Mouse (Mus musculus) CH12F3 (cell line): ENCODE data around the gene Depdc5.
"Not testable (repeated sequence)": the region's sequence is repeated elsewhere in the genome, so short reads cannot be mapped to it uniquely, and the experiment has no call there.

Experiments
- in situ Hi-C: fragments of 300-500 bp; cut with MboI; formaldehyde crosslinking; loops from 2 replicates; pipeline ENCODE4 v1.14.3; 2020; ENCODE audit warnings: low sequenced_read_pairs

Gene Depdc5

DNA sequence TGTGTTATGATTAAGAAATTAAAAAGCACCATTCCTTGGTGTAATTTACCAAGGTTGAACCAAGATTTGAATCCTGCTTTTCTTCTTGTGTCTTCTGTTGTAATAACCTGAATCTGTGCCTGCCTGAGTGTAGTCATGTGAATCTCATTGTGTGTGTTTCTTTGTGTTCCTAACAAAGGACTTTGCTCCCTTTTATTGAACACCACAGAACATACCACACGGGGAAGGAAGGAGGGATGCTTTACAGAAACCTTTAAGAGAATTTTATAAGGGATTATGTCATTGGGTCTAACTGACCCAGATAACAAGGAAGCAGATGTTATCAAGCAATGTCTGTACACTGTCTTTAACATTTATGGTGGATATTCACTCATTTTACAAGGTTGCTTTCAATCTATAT lies 44.0 kb downstream of the Depdc5 start:
- in situ Hi-C loops = no loop called here

DNA sequence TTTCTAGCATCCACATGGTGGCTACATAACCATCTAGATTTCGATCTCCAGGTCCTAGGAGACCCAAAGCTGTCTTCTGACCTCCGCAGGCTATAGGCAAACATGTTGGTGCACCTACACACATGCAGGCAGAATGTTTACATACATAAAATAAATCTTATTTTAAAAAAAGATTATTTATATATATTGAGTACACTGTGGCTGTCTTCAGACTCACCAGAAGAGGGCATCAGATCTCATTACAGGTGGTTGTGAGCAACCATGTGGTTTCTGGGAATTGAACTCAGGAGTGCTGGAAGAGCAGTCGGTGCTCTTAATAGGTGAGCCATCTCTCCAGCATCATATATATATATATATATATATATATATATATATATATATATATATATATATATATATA lies 50.6 kb downstream of the Depdc5 start:
- in situ Hi-C loops = no loop called here

DNA sequence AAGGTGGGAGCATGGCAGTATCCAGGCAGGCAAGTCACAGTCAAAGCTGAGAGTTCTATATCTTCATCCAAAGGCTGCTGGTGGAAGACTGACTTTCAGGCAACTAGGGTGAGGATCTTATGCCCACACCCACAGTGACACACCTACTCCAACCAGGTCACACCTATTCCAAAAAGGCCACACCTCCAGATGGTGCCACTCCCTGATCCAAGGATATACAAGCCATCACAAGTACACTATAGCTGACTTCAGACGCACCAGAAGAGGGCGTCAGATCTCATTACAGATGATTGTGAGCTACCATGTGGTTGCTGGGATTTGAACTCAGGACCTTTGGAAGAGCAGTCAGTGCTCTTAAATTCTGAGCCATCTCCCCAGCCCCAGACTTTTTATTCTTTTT lies 55.8 kb downstream of the Depdc5 start:
- in situ Hi-C loops = not testable (repeated sequence)

DNA sequence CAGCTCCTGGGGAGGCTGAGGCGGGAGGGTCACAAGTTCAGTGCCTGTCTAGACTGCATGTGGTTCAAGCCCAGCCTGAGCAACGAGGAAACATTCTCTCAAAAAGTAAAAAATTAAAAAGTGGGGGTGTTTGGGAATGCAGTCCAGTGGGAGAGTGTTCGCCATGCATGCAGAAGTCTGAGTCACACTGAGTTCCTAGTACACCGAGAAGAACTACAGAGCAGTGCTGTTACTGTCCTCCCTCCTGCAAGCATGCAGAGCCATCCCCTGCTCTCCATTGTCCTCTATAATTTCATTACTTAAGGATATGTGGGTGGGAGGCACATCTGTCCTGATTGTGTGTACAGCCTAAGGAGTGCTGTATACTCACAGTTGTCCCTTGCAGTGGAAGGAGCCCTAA lies 59.4 kb downstream of the Depdc5 start:
- in situ Hi-C loops = no loop called here

DNA sequence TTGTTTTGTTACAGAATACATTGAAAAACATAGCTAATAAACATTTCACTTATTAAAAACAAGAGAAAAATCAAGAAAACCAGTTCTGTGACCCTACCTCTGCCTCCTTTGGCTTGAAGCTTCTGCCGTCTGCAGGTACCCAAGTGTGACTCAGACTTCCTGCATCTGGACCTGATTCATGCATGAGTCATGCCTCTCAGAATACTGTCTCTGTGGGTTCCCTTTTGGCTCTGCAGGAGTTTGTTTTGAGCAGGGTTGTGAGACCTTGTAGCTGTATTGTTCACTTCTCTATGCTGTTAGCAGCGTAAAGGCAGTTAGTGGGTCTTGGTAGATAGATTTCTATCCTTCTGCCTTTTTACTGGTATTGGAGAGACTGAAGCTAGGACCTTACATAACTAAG lies 67.3 kb downstream of the Depdc5 start:
- in situ Hi-C loops = no loop called here

DNA sequence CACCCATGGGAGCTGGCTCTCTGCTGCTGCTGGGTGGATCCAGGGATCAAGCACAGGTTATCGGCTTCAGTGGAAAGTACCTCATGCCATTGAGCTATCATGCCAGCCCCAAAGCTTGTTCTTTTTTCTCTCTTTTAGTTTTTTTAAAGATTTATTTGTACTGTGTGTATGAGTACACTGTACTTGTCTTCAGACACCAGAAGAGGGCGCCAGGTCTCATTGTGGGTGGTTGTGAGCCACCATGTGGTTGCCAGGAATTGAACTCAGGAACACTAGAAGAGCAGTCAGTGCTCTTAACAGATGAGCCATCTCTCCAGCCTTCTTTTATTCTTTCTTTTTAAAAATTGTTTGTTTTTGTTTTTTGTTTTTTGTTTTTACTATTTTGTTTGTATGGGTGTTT lies 71.2 kb downstream of the Depdc5 start:
- in situ Hi-C loops = no loop called here

DNA sequence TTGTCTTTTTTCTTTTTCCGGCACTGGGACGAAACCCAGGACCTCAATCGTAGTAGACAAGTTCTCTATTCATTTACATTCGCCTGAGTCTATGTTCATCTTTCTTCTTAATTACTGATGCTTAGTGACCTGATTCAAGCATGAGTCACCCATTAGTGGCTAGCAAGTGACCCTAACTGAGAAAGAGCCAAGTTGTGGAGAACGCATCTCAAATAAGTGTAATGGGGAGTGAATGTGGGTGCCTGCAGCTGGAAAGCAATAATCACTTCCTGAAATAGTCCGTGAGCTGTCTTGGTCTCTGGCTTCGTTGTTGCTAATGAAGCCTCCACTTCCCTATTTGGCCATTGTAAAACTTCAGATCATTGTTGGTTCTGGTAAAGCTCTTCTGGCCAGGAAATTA lies 77.1 kb downstream of the Depdc5 start:
- in situ Hi-C loops = no loop called here

DNA sequence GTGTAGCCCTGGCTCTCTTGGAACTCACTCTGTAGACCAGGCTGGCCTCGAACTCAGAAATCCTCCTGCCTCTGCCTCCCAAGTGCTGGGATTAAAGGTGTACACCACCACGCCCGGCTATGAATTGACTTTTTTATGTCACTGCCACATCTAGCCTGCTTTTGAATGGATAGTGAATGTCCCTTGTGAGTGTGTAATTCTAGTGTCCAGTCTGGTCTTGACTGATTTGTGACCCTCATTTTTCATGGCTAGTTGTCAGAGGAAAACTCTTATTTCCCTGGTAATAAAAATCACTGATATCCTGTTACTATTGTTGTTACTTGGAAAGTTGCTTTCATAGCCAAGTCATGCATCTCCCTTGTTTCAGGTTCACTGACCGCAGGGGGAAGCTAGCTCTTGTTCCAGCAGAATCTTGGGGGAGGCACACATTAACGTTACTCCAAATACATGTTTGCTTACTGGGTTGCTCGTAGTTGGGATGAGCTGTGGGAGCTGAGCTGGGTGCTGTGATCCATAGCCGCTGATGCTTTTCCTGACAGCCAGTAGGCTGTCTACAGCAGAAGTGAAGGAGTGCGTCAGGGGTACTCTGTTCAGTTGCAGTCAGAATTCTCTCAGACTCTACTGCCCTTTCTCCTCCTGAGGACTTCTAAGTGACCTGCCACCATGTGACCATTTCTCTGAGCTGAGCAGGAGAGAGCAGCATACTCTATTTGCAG lies 77.9 kb downstream of the Depdc5 start:
- in situ Hi-C loops = no loop called here

DNA sequence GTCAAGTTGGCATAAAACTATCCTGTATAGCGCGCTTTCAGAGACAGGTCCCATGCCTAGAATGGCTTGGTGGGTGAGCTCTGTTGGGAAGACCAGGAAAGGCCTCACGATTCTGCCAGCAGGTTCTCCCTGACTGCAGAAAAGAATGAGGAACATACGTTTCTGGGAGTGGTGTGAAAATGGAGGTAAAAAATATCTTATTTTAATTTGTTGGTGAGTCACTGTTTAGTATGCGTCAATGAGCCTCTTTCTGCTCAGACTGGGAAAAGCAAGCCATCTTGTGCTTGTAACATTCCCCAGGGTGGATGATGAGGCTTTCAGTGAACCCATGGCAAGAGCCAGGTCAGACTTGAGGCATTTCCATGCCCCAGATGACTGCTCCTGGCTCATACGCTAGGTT lies 86.6 kb downstream of the Depdc5 start:
- in situ Hi-C loops = no loop called here

DNA sequence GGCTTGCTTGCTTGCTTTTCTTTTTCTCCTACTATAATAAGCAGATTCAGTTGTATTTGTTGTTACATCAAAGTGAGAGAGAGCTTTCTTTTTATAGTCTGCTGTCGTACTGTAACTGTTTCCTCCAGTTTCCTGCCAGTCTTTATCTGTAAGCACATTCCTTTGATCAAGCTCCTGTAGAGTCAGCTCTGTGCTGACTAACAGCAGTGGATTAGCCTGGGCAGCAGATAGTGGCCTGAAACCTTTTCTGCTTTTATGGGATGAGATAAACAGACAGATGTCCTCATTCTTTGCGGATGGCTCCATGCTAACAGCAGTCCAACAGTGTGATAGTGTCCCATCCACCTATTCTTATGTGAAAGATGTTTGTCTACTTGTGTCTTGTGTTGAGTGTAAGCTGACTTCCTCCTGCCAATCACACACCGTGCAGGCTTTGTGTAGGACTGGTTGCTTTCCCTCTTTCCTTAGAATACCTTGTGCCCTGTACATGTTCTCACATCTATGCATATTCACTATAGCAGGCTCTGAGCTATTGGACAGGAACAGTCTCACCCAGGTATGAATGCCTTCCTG lies 87.3 kb downstream of the Depdc5 start:
- in situ Hi-C loops = no loop called here

DNA sequence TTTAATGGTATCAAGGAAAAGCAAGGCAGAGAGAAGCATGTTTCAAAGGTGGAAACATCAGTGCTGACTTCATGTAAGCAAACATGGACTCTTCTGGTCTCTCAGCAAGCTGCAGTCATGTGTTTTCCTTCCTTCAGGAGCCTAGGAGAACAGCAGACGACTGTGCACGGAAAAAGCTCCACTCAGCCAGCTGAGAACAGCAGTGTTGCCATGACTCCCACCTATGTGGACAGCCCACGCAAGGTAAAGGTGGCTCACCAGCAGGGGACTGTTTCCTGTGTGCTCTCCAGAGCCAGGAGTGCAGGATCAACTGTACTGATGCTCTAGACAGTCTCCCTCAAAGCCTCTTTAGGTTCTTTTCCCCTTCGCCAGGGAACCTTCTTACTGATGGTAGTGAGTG lies 92.2 kb downstream of the Depdc5 start:
- in situ Hi-C loops = no loop called here

DNA sequence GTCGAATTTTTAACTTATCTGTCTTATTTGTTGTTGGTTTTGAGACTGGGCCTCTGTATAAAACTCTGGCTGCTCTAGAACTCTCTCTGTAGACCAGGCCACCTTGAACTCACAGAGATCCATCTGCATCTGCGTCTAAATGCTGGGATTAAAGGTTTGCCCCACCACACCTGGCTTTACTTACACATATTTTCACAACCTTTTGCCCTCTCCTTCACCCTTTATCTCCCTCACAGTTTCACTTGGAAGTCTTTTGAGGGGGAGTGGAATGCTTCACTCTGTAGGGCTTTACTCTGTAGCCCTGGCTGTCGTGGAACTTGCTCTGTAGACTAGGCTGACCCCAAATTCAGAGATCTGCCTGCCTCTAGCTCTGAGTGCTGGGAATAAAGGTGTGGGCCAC lies 98.1 kb downstream of the Depdc5 start:
- in situ Hi-C loops = no loop called here

DNA sequence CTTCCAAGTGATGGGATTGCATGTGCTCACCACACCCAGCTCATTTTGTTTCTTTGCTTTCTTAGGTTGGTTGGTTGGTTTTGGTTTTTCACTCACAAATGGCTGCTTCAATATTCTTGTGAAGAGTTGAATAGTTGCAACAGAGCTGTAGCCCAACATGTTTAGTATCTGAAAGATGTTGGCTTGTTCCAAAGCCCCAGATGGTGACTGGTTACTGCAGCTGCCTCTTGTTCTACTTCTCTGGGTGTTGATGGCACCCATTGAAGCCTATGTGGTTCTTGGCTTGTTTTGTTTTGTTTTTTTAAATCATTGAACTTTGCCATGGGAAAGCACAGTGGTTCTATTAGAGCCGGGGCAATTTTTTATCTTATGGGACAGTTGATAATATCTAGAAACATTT lies 99.1 kb downstream of the Depdc5 start:
- in situ Hi-C loops = no loop called here

DNA sequence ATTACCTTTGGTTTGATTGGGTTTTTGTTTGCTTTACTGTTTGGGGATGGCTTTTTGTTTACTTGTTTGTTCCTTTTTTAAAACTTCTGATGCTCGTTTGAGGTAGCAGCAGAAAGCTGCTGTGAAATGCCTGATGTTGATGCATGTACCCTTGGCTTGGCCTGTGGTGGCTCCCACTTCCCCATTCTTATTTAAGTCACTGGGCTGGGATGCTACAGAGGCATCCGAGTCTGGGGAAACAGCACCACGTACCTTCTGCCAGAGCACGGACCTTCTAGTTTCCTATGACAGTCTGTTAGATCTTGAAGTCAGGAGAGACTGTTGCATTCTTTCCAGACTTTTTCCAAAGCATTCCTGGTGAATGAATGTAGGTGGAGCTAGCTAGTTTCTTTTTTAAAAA lies 113.0 kb downstream of the Depdc5 start:
- in situ Hi-C loops = no loop called here

DNA sequence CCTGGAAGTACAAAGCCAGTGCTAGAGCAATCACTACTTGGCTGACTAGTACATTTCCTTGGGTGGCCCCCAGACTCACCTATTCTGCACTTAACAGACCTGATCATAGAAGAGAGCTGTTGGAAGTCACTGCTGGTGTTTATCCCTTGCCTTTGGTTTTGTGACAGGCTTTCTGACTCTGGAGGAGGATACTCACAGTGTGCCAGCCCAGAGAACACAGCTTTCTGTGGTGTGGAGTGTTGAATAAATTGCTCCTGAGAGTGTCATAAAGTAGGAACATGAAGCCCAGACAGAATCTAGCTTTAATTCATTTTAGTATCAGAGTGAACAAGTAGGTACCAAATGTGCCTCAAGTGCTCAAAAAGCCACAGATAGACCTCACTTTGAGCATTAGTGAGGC lies 113.7 kb downstream of the Depdc5 start:
- in situ Hi-C loops = no loop called here

DNA sequence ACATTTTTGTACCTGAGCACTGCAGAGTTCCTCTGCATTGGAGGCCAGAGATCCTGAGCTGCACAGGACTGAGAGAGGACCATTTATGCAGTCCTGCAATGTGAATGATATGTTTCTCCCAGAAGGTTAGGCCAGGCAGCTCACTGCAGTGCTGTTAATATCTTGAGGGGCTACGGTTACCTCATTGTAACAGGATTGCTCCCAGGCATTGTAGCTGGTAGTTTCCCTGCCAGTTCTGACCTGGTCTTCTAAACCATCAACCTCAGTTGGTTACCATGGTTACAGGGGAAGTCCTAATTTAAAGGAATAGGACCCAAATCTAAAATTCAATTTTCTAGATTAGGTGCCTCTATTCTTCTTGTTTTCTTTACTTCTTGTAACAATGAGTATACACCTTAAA lies 121.9 kb downstream of the Depdc5 start:
- in situ Hi-C loops = no loop called here

DNA sequence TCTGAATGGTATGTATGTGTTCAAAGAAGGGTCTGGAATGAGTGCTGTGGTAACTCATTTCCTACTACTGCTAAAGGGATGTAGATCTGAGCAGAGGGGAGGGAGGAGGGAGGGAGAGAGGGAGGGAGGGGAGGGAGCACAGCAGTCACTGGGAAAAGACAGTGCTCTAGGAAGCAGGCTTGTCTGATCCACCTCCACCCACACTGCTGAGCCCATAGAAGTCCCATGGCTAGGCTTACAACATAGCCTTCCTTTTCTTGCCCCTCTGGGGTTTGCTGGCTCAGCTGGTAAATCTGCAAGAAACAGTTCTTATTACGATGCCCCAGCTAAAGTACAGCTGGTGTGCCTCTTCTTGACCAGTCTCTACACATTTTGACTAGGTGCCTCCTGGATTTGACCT lies 124.4 kb downstream of the Depdc5 start:
- in situ Hi-C loops = no loop called here

DNA sequence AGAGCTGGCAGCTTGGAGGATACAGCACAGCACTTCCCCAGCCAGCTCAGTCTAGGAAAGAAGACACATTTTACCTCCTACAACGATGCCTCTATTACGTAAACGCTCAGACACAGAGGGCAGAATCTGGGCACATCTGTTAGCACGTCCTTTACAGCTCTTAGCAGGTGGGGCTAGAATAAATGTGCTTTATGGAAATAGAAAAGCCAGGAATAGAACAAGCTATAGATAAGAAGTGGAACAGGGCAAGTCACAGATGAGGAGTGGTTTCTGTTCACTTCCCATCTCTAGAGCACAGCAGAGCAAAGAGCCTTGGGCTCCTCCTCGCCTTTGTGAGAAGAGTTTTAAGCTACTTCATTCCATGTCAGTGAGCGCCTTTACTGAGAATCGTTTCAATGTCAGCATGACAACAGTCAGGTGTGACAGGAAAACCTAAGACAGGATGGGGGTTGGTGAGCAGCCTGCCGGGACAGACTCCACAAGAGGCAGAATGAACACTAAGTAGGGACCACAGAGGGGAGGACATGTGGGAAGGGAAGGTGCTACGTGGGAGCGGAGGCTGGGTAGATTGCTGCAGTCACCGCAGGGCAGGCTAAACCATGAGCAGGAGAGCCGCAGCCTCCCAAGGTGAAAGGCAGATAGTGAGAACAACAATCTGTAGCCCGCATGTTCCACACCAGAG lies 126.6 kb downstream of the Depdc5 start:
- in situ Hi-C loops = no loop called here

DNA sequence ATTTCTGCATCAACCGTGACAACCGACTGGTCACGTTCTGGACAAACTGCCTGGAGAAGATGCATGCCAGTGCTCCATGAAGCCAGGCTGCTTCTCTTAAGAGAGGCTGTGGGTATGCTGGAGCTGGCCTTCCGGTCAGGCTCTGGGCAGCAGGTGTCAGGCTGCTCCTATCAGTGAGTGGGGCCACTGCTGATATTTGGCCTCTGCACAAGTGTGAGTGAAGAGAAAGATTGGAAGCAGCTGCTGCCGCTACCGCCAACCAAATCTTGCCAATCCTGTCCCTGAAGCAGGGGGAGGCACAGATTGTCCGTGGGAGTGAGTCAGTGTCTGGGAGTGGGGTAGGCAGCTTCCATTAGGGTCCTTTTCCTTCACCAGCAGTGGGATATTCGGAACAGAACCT lies 127.7 kb downstream of the Depdc5 start:
- in situ Hi-C loops = no loop called here

DNA sequence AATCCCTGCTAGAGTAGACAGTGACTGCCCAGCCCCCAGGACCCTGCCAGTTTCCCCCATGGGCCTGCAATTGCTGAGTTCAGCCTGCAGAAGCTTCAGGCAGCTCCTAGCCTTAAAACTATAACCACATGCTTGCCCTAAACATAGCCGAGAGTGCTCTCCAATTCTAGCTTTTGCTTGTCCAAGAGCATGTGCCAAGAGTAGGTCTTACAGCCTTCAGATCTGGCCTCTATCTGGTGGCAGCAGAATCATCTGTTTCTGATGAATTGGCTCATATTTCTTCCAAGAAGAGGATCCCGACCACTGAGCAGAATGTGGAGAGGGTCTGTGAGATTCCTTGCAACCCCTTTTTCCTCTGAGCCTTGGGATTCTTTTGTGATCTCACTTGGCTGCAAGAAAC lies 131.0 kb downstream of the Depdc5 start:
- in situ Hi-C loops = no loop called here

DNA sequence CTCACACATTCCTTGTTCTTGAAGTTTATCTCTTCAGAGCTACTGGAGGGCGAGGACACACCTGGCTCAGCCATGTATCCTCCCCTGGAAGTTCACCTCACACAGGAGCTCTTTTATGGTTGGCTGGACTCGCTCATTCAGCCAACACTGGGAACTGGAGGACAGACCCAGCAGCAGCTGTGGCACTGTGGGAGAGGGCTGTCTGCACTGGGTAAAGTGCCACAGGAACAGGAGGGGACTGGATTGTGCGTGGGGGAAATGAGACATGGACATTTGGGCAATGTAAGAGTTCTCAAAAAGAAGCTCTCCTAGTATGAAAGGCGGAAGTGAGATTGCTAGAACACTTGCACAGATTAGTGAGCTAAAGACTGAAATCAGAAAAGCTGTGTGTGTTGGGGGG lies 132.3 kb downstream of the Depdc5 start:
- in situ Hi-C loops = no loop called here

DNA sequence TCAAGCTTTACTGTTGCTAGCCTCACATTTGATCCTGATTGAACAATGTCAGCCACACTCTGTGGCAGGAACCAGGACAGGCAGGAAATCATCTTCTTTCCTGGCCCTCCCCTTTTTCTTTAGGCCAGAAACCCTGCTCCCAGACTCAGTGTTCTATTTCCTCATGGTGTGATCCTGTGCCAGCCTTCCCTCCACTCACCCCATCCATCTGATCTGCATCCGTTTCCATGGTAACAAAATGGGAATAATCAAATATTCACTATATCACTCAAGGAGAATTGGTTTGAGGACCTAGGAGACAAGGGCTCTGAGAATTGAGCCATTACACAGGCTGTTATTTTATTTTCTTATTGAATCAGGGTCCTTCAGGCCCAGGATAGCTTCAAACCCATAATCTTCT lies 133.1 kb downstream of the Depdc5 start:
- in situ Hi-C loops = no loop called here

DNA sequence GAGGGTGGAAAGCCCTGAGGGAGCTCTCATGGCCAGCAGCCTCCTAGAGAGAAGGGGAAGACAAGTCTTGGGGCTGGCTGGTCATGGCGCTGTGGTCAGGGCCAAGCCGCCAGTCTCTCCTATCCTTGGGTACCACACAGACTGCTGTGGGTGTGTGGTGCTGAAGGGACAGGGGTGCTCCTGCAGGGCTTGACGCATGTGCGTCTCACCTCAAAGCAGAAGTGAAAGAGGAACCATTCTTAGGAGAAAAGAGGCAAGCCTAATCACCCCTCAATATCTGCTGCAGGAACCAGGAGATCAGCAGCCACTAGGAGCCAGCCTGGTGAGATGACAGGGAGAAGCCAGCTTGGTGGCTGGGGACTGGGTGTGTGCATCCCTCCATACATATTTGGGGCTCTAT lies 134.2 kb downstream of the Depdc5 start:
- in situ Hi-C loops = no loop called here
